Comparison of ENCODE assay signal across 13 mouse cellular contexts in genomic region chr6:66401468-66401867, GRCm38 (mm10).
DNase-seq lines count a peak whose midpoint lies in the region; ATAC-seq and TF ChIP-seq lines count a peak whose summit lies in the region.
"Had no signal": no experiment of that assay in that cellular context is flagged by ENCODE, and none has a peak within 500 bp of the region (broad histone marks: within the 10 kb centered on the region; RNA-seq: fewer than 3 reads in every experiment).

No protein-coding gene starts in this region.

- intact Hi-C loops in heart, postnatal 36 days (cut with DNase I) = no loop called here

- H3K27me3 ChIP-seq in heart, embryonic 14.5 days (ENCODE audit: control insufficient read depth, insufficient read depth, low read length) = no peaks in the 10 kb centered on the region
- H3K27me3 ChIP-seq in forebrain, embryonic 12.5 days = no peaks in the 10 kb centered on the region
- H3K27me3 ChIP-seq in limb, embryonic 14.5 days (ENCODE audit: control insufficient read depth, insufficient read depth, low read length) = no peaks in the 10 kb centered on the region
- H3K27me3 ChIP-seq: lung, embryonic 15.5 days had no signal

- TF ChIP-seq POLR2A in limb, embryonic 14.5 days (IDR thresholded peaks at IDR 0.05; ENCODE audit: borderline replicate concordance, extremely low read depth, insufficient read depth, insufficient read length) = no peak

- DNase-seq in heart, postnatal 36 days = no peak
- peak; percentile 53 for DNase-seq in Muller cell, postnatal 12 days (ENCODE audit: inconsistent ontology term)
- DNase-seq in limb, embryonic 14.5 days (ENCODE audit: low spot score) = no peak
- DNase-seq in frontal cortex, postnatal 14 days (ENCODE audit: low spot score in 2 of 2) = no peak
- no peak for DNase-seq in lung, postnatal 4 days
- DNase-seq in testis, postnatal 10 days (ENCODE audit: low spot score) = no peak
- DNase-seq: cerebellum, postnatal 36 days; heart, adult 2 months; right cerebral cortex, postnatal 25 days had no signal

- no peak overlapping the region for H3K9ac ChIP-seq in heart, embryonic 14.5 days (ENCODE audit: low read length)
- H3K9ac ChIP-seq in forebrain, embryonic 12.5 days = no peak overlapping the region
- no peak overlapping the region for H3K9ac ChIP-seq in limb, embryonic 14.5 days (ENCODE audit: low read depth, low read length, severe bottlenecking)
- H3K9ac ChIP-seq: lung, embryonic 15.5 days had no signal

- H3K9me3 ChIP-seq in heart, embryonic 14.5 days (ENCODE audit: control insufficient read depth, low read length) = no peaks in the 10 kb centered on the region
- H3K9me3 ChIP-seq in forebrain, embryonic 12.5 days = no peaks in the 10 kb centered on the region
- H3K9me3 ChIP-seq in limb, embryonic 14.5 days (ENCODE audit: control insufficient read depth, low read length) = no peaks in the 10 kb centered on the region
- H3K9me3 ChIP-seq: lung, embryonic 15.5 days had no signal

- H3K36me3 ChIP-seq in heart, embryonic 14.5 days (ENCODE audit: control insufficient read depth, insufficient read depth, low read length) = no peaks in the 10 kb centered on the region
- H3K36me3 ChIP-seq in forebrain, embryonic 12.5 days (replicated peaks) = no peaks in the 10 kb centered on the region
- H3K36me3 ChIP-seq in limb, embryonic 14.5 days (ENCODE audit: control insufficient read depth, insufficient read depth, low read length) = no peaks in the 10 kb centered on the region
- H3K36me3 ChIP-seq: lung, embryonic 15.5 days had no signal

- no peak overlapping the region for H3K4me3 ChIP-seq in heart, embryonic 14.5 days (ENCODE audit: control insufficient read depth in 1 of 2, insufficient read depth in 1 of 2, low read depth in 1 of 2, low read length in 2 of 2)
- no peak overlapping the region for H3K4me3 ChIP-seq in forebrain, embryonic 12.5 days (replicated peaks)
- no peak overlapping the region for H3K4me3 ChIP-seq in limb, embryonic 14.5 days (replicated peaks; ENCODE audit: low read length)
- H3K4me3 ChIP-seq: heart, adult 2 months; lung, embryonic 15.5 days had no signal

- ATAC-seq in heart, embryonic 14.5 days (ENCODE audit: insufficient number of reproducible peaks, insufficient read depth, low FRiP score, low read depth) = no peak
- 0 out of 2 replicates have a peak, but pooled peaks have one; percentile 25 for ATAC-seq in forebrain, embryonic 12.5 days (ENCODE audit: low FRiP score)
- no peak for ATAC-seq in limb, embryonic 14.5 days (ENCODE audit: low FRiP score, low read depth)

- WGBS in heart, embryonic 14.5 days = 30% methylated on average over 5 of the region's 5 CpGs
- 27% methylated on average over 5 of the region's 5 CpGs for WGBS in forebrain, embryonic 12.5 days
- WGBS in limb, embryonic 14.5 days = 42% methylated on average over 5 of the region's 5 CpGs

- H3K4me2 ChIP-seq in heart, embryonic 14.5 days (ENCODE audit: low read length) = peak overlapping the region; percentile 43
- no peak overlapping the region for H3K4me2 ChIP-seq in forebrain, embryonic 12.5 days
- no peak overlapping the region for H3K4me2 ChIP-seq in limb, embryonic 14.5 days (replicated peaks; ENCODE audit: low read depth, low read length, severe bottlenecking)
- H3K4me2 ChIP-seq: lung, embryonic 15.5 days had no signal

- peaks cover 2 to 4% of the 10 kb centered on the region in 2 experiments; a peak in 2 of 4 replicates for H3K4me1 ChIP-seq in heart, embryonic 14.5 days (ENCODE audit: control insufficient read depth in 2 of 2, insufficient read depth in 2 of 2, low read length in 2 of 2)
- H3K4me1 ChIP-seq in forebrain, embryonic 12.5 days = peaks cover 25% of the 10 kb centered on the region
- H3K4me1 ChIP-seq in limb, embryonic 14.5 days (ENCODE audit: control insufficient read depth, insufficient read depth, low read length) = 0 out of 2 replicates have a peak, but pooled peaks cover 3% of the 10 kb centered on the region
- H3K4me1 ChIP-seq: lung, embryonic 15.5 days had no signal

- no peak overlapping the region for H3K27ac ChIP-seq in heart, embryonic 14.5 days (replicated peaks in 1 of 2; ENCODE audit: control insufficient read depth in 1 of 2, insufficient read depth in 1 of 2, low read depth in 2 of 2, low read length in 2 of 2)
- peak overlapping the region; percentile 14; the same call in 1 of the 2 replicates for H3K27ac ChIP-seq in forebrain, embryonic 12.5 days
- H3K27ac ChIP-seq in limb, embryonic 14.5 days (replicated peaks; ENCODE audit: low read depth, low read length) = peak overlapping the region; percentile 50; the same call in 1 of the 2 replicates
- H3K27ac ChIP-seq: heart, adult 2 months; lung, embryonic 15.5 days; stomach, postnatal 0 days had no signal

Comparison
In these comparisons a context has a peak if more than half of its experiments do, and no peak if none do; other contexts are left out.
1. H3K27ac ChIP-seq: peak in forebrain, embryonic 12.5 days (single experiment) and limb, embryonic 14.5 days (single experiment); none in heart, embryonic 14.5 days (0 of 2).